Mouse (Mus musculus): ENCODE data around the gene Olfr1513. TPM values are rescaled to one million over a fixed set of nuclear protein-coding genes. Genes with fewer than 3 reads are reported as not detected.
A peak's percentile ranks its signal among the peaks of the same experiment; 100 is the strongest.
"Not testable (repeated sequence)": the region's sequence is repeated elsewhere in the genome, so short reads cannot be mapped to it uniquely, and the experiment has no call there.

Olfr1513 gene
- polyA plus RNA-seq, 1 experiment from 2014 or later = 0.05 TPM

DNA sequence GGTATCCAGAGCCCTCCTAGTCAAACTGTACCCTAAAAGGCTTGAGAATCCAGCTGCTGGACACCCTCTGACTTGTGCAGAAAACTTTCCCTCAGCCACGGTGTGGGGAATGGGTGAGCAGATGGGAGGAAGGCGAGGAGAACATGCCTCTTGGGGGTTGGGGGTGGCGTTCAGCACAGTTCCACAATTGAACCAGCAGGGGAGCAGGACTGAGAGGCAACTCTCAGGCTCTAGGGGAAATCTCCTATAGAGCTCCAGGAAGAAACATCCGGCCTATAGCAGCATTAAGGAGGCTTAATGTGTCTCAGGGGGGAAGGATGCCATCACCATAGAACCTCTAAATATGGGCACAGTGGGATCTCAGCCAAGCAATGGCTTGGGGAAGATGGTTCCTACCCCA, 30.3 kb downstream of the Olfr1513 start:
- Histone ChIP-seq H3K27me3 (peaks cover 67% of the 10 kb centered on the region), H3K36me3 (no peaks in the 10 kb centered on the region), H3K4me1 (no peaks in the 10 kb centered on the region), H3K27ac (no peak overlapping the region), H3K9me3 (no peaks in the 10 kb centered on the region), H3K4me3 (no peak overlapping the region), H3K9ac (no peak overlapping the region), H3K4me2 (replicated peaks) (no peak overlapping the region)
- WGBS = 10% methylated on average over 4 of the region's 4 CpGs
- no peak for ATAC-seq (ENCODE audit: low FRiP score, low read depth)

DNA sequence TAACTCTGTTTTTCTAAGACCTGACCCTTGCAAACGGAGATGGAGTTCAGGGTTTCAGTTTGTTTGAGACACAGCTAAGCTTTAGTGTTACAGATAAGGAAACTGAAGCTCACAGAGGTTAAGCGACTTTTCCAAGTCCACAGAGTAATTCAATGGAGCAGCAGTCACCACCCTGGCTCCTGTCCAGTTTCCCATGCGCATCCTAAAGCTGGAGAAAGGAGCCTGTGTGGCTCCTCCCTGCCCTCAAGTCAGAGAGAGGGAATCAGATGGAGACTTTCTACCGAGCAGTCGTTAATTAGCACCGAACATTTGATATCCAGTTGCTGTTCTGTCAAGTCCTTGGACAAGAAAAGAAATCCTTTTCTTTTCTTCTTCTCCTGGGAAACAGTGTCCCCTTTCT, 36.8 kb downstream of the Olfr1513 start:
- ATAC-seq (ENCODE audit: low FRiP score, low read depth) = no peak
- WGBS = 62% methylated on average over 6 of the region's 6 CpGs
- Histone ChIP-seq H3K27ac (no peak overlapping the region), H3K9me3 (0 out of 2 replicates have a peak, but pooled peaks cover 2% of the 10 kb centered on the region), H3K9ac (no peak overlapping the region), H3K4me3 (no peak overlapping the region), H3K27me3 (peaks cover 9% of the 10 kb centered on the region; the same call in 1 of the 2 replicates), H3K4me1 (peaks cover 19% of the 10 kb centered on the region), H3K36me3 (peaks cover 7% of the 10 kb centered on the region), H3K4me2 (replicated peaks) (no peak overlapping the region)

DNA sequence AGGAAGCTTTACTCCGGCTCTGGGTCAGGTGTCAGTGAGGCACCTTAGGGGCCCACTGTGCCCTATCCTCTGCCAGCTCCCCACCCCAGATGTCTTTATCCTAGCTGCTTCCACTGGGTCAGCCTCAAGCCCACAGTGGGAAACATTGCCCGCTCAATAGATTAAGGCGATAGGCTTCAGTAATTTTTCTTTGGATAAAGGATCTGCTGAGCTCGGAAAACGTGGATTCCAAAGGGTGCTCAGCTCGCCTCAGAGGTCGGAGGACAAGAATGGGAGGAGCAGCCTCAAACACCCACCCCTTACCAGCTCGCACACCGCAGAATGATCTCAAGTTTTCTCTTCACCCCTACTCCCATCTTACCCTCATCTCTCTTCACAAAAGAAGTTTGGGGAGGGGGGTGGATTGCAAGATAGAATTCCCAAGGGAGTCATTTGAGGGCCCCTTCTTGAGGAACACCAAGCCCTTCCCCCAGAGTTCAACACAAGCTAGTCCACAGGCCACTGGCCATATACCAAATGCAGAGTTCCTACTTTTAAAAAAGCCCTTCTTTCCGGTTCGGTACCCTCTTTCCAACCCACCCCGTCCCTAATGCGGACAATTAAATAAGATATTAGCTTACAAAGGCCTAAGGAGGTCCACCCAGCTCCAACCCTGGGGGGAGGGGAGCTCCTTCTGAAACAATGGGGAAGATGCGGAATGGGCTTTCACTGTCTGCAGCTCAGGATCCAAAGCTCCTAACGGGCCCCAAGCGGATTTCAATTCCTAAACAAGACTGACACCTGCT, 39.6 kb downstream of the Olfr1513 start:
- Histone ChIP-seq H3K4me1 (peaks cover 35% of the 10 kb centered on the region), H3K4me3 (peak overlapping the region; percentile 79), H3K36me3 (peaks cover 34% of the 10 kb centered on the region), H3K4me2 (replicated peaks) (peak overlapping the region; percentile 91), H3K9me3 (peaks cover 17% of the 10 kb centered on the region; the same call in 1 of the 2 replicates), H3K27me3 (no peaks in the 10 kb centered on the region), H3K27ac (peak overlapping the region; percentile 91), H3K9ac (peak overlapping the region; percentile 89)
- peak; percentile 64 for ATAC-seq (ENCODE audit: low FRiP score, low read depth)
- 10% methylated on average over 16 of the region's 16 CpGs for WGBS

DNA sequence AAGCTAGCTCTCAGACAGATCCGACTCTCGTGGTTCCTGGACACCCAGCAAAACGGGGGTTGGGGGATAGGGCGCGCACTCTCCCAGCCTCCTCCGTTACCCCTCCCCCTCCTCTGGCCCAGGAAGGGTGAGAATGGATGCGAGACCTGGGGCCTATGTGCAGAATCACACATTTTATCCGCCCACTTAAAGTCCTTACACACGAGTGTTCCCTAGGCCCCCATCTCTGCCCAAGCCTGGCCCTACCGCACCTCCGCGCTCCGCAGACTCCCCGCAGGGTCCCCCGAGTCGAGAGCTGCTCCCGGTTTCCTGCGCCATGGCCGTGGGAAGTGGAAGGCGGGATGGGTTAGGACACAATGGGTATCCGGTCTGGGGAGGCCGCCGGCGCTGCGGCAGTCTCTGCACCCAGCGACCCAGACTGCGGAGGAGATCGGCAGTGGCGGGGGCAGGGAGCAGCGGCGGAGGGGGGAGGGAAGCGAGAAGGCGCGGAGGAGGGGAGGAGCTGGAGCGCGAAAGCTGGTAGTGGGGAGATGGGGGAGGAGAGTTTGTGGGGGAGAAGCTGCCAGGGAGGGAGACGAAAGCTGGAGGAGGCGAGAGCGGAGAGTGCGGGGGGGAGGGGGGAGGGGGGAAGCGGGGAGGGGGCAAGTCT, 40.3 kb downstream of the Olfr1513 start:
- under 1% methylated on average over 31 of the region's 41 CpGs for WGBS
- H3K4me1 ChIP-seq = peaks cover 35% of the 10 kb centered on the region
- H3K9me3 ChIP-seq = peaks cover 17% of the 10 kb centered on the region; the same call in 1 of the 2 replicates
- H3K4me3 ChIP-seq = peak overlapping the region; percentile 79
- H3K36me3 ChIP-seq = peaks cover 41% of the 10 kb centered on the region
- no peaks in the 10 kb centered on the region for H3K27me3 ChIP-seq
- H3K27ac ChIP-seq = peak overlapping the region; percentile 91
- H3K4me2 ChIP-seq (replicated peaks) = peak overlapping the region; percentile 91
- H3K9ac ChIP-seq = peak overlapping the region; percentile 89
- peak; percentile 82 for ATAC-seq (ENCODE audit: low FRiP score, low read depth)

DNA sequence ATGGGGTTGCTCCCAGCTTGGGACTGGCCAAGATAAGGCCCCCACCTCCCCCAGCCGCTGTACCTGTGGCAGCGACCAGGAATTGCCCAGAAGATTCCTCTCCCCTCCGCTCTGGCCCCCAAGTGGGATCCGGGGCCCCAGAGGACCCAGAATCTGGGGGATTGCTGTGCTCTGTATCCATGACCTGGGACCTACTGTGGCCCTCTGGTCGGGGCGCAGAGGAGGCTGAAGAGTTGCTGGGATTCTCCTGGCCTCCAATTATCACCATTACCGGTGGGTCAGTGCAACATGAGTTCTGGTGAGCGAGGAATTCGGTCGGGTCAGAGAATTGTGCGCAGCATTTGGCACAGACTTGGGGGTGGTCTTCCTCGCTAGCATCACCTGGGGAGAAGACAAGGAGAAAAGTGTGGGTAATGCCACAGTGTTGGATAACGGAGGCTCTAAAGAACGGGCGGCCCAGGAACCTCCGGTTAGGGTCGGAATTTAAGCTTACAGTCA, 40.9 kb downstream of the Olfr1513 start:
- peak overlapping the region; percentile 91 for H3K27ac ChIP-seq
- H3K9me3 ChIP-seq = peaks cover 17% of the 10 kb centered on the region; the same call in 1 of the 2 replicates
- no peak for ATAC-seq (ENCODE audit: low FRiP score, low read depth)
- no peaks in the 10 kb centered on the region for H3K27me3 ChIP-seq
- H3K4me3 ChIP-seq = peak overlapping the region; percentile 79
- H3K4me1 ChIP-seq = peaks cover 35% of the 10 kb centered on the region
- 4% methylated on average over 17 of the region's 17 CpGs for WGBS
- H3K4me2 ChIP-seq (replicated peaks) = peak overlapping the region; percentile 91
- H3K9ac ChIP-seq = peak overlapping the region; percentile 89
- H3K36me3 ChIP-seq = peaks cover 47% of the 10 kb centered on the region

DNA sequence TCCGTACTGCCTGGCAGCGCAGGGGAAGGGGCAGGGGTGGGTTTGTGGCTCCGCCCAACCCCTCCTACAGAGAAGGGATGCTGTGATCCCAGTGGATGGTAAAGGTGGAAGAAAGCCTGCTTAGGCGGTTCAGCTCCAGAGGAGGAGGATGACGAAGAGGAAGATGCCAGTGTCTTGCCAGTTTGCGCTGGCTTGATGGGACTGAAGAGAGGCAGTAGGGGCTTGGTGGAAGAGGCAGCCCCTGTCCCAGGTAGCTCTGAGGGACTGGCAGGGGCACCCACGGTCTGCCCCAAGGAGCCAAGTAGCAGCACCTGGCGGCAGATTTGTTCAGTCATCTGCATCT, 41.4 kb downstream of the Olfr1513 start:
- WGBS = 56% methylated on average over 8 of the region's 8 CpGs
- Histone ChIP-seq H3K9me3 (peaks cover 17% of the 10 kb centered on the region; the same call in 1 of the 2 replicates), H3K4me1 (peaks cover 35% of the 10 kb centered on the region), H3K27ac (0 out of 2 replicates have a peak overlapping the region, but pooled peaks have one; percentile 91), H3K4me2 (replicated peaks) (peak overlapping the region; percentile 91), H3K36me3 (peaks cover 48% of the 10 kb centered on the region), H3K9ac (peak overlapping the region; percentile 89), H3K4me3 (peak overlapping the region; percentile 79), H3K27me3 (no peaks in the 10 kb centered on the region)
- ATAC-seq (ENCODE audit: low FRiP score, low read depth) = no peak

DNA sequence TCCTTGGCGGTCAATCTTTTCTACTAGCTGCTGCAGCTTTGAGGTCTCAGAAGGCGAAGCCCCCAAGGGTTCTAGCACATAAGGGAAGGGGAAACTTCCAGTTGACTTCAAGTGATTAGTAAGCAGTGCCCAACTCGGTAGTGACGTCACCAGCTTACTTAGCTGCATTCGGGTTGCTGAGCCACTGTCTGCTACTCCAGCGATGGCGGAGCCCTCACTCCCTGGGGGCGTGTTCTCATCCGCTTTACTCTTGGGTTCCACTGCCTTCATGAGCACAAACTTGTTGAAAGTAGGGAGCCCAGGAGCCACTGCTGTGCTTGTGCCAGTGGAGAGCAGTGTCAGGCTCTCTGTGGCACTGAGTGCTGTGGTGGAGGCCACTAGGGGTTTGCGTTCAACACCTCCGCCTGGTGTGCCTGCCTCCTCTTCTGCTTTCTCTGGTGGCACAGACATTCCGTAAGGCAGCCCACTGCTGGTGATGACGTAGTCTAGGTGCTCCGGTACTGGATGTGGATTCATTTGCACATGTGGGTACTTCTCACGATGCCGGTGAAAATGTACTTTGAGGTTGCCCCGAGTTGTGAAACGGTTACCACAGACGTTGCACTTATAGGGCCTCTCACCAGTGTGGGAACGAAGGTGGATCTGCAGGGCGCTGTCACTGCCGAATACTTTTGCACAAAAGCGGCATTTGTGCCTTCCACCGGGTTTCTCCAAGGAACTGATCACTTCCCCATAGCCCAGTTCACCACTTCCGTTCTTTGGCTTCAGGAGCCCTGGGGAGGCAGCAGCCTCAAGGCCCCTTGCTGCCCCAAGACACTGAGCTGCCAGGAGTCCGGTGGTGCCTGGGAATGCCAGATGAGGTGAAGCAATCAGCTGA, 42.0 kb downstream of the Olfr1513 start:
- Histone ChIP-seq H3K9ac (0 out of 2 replicates have a peak overlapping the region, but pooled peaks have one; percentile 89), H3K9me3 (peaks cover 17% of the 10 kb centered on the region; the same call in 1 of the 2 replicates), H3K27ac (no peak overlapping the region), H3K4me3 (peak overlapping the region; percentile 79), H3K4me2 (replicated peaks) (peak overlapping the region; percentile 91), H3K27me3 (no peaks in the 10 kb centered on the region), H3K36me3 (peaks cover 54% of the 10 kb centered on the region), H3K4me1 (peaks cover 35% of the 10 kb centered on the region)
- 89% methylated on average over 26 of the region's 26 CpGs for WGBS
- no peak for ATAC-seq (ENCODE audit: low FRiP score, low read depth)

DNA sequence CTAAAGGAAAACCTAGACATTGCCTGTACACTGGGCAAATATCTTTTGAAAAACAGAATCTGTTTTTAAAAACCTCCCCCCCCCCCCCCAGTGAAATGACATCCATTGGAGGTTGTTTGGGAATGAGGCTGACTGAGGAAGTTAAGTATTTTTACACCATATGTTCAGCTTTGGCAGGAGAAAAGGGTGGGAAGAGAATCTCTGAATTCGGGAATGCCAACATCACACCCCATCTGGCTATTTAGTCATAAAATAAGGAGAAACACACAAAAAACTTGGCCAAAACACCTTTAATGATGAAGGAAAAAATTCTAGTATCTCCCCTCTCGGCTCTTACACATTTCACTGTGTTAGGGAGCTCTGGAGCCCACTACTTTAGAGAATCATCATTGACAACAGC, 45.3 kb downstream of the Olfr1513 start:
- no peaks in the 10 kb centered on the region for H3K27me3 ChIP-seq
- no peak overlapping the region for H3K4me3 ChIP-seq
- peaks cover 28% of the 10 kb centered on the region for H3K4me1 ChIP-seq
- 85% methylated on average over 2 of the region's 2 CpGs for WGBS
- H3K4me2 ChIP-seq (replicated peaks) = no peak overlapping the region
- H3K36me3 ChIP-seq = peaks cover 59% of the 10 kb centered on the region
- no peak overlapping the region for H3K9ac ChIP-seq
- peaks cover 17% of the 10 kb centered on the region; the same call in 1 of the 2 replicates for H3K9me3 ChIP-seq
- no peak for ATAC-seq (ENCODE audit: low FRiP score, low read depth)
- no peak overlapping the region for H3K27ac ChIP-seq

DNA sequence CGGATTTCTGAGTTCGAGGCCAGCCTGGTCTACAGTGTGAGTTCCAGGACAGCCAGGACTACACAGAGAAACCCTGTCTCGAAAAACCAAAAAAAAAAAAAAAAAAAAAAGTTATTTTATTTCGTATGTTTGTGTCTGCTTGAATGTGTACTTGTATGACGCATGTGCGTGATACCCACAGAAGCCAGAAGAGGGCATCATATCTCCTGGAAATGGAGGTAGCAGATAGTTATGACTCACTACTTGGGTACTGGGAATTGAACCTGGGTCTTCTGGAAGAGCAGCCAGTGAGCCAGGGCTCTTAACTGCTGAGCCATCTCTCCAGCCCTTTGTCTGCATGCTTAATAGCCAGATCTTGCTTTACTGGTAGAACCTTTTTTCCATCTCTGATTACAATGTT, 45.9 kb downstream of the Olfr1513 start:
- peaks cover 59% of the 10 kb centered on the region for H3K36me3 ChIP-seq
- 95% methylated on average over 6 of the region's 6 CpGs for WGBS
- not testable (repeated sequence) for H3K4me2 ChIP-seq (replicated peaks); ATAC-seq (ENCODE audit: low FRiP score, low read depth); H3K27me3 ChIP-seq; H3K9ac ChIP-seq; H3K4me3 ChIP-seq; H3K27ac ChIP-seq
- peaks cover 17% of the 10 kb centered on the region; the same call in 1 of the 2 replicates for H3K9me3 ChIP-seq
- peaks cover 26% of the 10 kb centered on the region for H3K4me1 ChIP-seq

DNA sequence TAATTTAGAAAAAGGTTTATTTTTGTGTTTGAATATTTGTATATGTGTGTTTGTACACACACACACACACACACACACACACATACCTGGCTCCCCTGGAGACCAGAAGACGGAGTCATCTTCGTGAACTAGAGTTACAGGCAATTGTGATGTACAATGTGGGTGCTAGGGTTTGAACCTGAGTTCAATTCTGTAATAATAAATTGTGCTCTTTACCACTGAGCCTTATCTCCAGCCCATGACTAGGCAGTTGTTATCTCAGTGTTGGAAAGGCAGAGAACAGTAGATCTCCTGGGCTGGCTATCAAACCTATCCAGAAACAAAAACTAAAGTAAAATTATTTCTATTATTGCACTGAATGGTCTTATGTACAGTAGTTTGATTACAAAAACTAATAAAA, 50.1 kb downstream of the Olfr1513 start:
- Histone ChIP-seq H3K9ac (no peak overlapping the region), H3K4me1 (peaks cover 5% of the 10 kb centered on the region), H3K27me3 (no peaks in the 10 kb centered on the region), H3K4me3 (no peak overlapping the region), H3K27ac (no peak overlapping the region), H3K4me2 (replicated peaks) (no peak overlapping the region), H3K36me3 (peaks cover 20% of the 10 kb centered on the region), H3K9me3 (no peaks in the 10 kb centered on the region)
- WGBS = 95% methylated on average over 2 of the region's 2 CpGs
- no peak for ATAC-seq (ENCODE audit: low FRiP score, low read depth)

DNA sequence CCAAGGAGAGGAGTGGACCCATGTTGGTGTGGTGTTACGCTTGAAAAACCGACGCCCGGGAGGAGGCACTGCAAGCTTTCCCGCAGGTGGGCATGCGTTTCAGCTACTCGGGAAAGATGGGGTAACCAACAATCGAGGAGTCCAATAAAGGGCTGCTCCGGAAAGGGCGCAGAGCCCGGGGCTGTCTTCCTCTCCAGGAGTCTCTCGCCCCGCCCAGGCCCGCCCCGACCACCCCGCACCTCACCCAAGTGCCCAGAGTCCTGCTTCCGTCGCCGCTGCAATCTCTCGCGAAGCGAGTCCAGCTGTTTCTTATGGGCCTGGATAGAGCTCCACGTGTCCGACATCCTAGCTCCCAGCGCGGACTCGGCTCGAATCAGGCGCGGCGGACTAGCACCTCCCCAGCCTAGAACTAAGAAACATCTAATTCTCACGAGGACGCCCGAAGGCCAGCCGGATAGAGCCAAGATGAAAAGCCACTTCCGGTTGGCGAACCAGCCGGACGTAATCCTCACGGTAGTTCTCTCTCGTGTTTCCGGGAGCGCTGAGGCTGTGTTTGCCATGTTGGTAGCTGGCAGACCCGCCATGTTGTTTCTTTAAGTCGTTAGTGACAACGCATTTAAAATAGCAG, 51.5 kb downstream of the Olfr1513 start, which contains the start of gene Mettl3:
Gene Mettl3, minus strand, starts transcription at position 485 of the 628 bp plus-strand sequence.
- H3K27me3 ChIP-seq = no peaks in the 10 kb centered on the region
- WGBS = under 1% methylated on average over 46 of the region's 46 CpGs
- peak within 1 kb of the TSS; percentile 81 for H3K4me2 ChIP-seq (replicated peaks)
- peak; percentile 94 for ATAC-seq (ENCODE audit: low FRiP score, low read depth)
- no peaks in the 10 kb centered on the region for H3K9me3 ChIP-seq
- H3K9ac ChIP-seq = peak within 1 kb of the TSS; percentile 77
- H3K27ac ChIP-seq = peak within 1 kb of the TSS; percentile 93
- H3K4me1 ChIP-seq = peaks cover 5% of the 10 kb centered on the region
- H3K36me3 ChIP-seq = peaks cover 18% of the 10 kb centered on the region
- H3K4me3 ChIP-seq = peak within 1 kb of the TSS; percentile 71

All from limb, embryonic 13.5 days (tissue).